Comparison of ENCODE assay signal across 25 mouse cellular contexts in genomic region chr2:107888245-107888644, GRCm38 (mm10).
"Had no signal": no experiment of that assay in that cellular context is flagged by ENCODE, and none has a peak within 500 bp of the region (broad histone marks: within the 10 kb centered on the region; RNA-seq: fewer than 3 reads in every experiment).

No protein-coding gene starts in this region.

- H3K9ac ChIP-seq: heart, embryonic 12.5 days; hindbrain, embryonic 12.5 days; hindbrain, embryonic 15.5 days; intestine, embryonic 15.5 days; limb, embryonic 12.5 days had no signal

- H3K9me3 ChIP-seq: heart, embryonic 10.5 days; heart, embryonic 12.5 days; hindbrain, embryonic 10.5 days; hindbrain, embryonic 12.5 days; hindbrain, embryonic 15.5 days; intestine, embryonic 15.5 days; limb, embryonic 10.5 days; limb, embryonic 12.5 days had no signal

- H3K4me1 ChIP-seq: heart, embryonic 10.5 days; heart, embryonic 12.5 days; hindbrain, embryonic 10.5 days; hindbrain, embryonic 12.5 days; hindbrain, embryonic 15.5 days; intestine, embryonic 15.5 days; limb, embryonic 10.5 days; limb, embryonic 12.5 days had no signal

- DNase-seq: gastrocnemius, adult 2 months; gastrocnemius, postnatal 10 days; gastrocnemius, postnatal 25 days; heart, adult 18-20 months; heart, postnatal 10 days; heart, postnatal 4 days; kidney, adult 18-20 months; kidney, adult 8-10 months; kidney, postnatal 10 days; kidney, postnatal 25 days; kidney, postnatal 4 days; liver had no signal

- H3K4me3 ChIP-seq: gastrocnemius, adult 2 months; heart, embryonic 10.5 days; heart, embryonic 12.5 days; hindbrain, embryonic 10.5 days; hindbrain, embryonic 12.5 days; hindbrain, embryonic 15.5 days; intestine, embryonic 15.5 days; layer of hippocampus, adult 2 months; left cerebral cortex, adult 2 months; limb, embryonic 10.5 days; limb, embryonic 12.5 days had no signal

- H3K27ac ChIP-seq: gastrocnemius, adult 2 months; heart, embryonic 10.5 days; hindbrain, embryonic 10.5 days; hindbrain, embryonic 12.5 days; hindbrain, embryonic 15.5 days; intestine, embryonic 15.5 days; layer of hippocampus, adult 2 months; left cerebral cortex, adult 2 months; limb, embryonic 10.5 days; limb, embryonic 12.5 days had no signal

- ATAC-seq: inflammation-experienced regulatory T-cells, adult 6 months; intestine, embryonic 15.5 days; intestine, postnatal 0 days had no signal

- H3K4me2 ChIP-seq: heart, embryonic 12.5 days; hindbrain, embryonic 12.5 days; hindbrain, embryonic 15.5 days; intestine, embryonic 15.5 days; limb, embryonic 12.5 days; liver, embryonic 11.5 days had no signal

- H3K36me3 ChIP-seq: heart, embryonic 10.5 days; heart, embryonic 12.5 days; hindbrain, embryonic 10.5 days; hindbrain, embryonic 12.5 days; hindbrain, embryonic 15.5 days; intestine, embryonic 15.5 days; limb, embryonic 10.5 days; limb, embryonic 12.5 days had no signal

- H3K27me3 ChIP-seq: heart, embryonic 12.5 days; hindbrain, embryonic 12.5 days; hindbrain, embryonic 15.5 days; intestine, embryonic 15.5 days; limb, embryonic 12.5 days had no signal
